Mouse (Mus musculus) c-Kit-positive CD71-positive TER-119-positive erythroid progenitor cells, embryonic 14.5 days (primary cell): Measurements from ENCODE around the gene Rapsn.
"Not testable (repeated sequence)": the region's sequence is repeated elsewhere in the genome, so short reads cannot be mapped to it uniquely, and the experiment has no call there.

Experiments
- DNase-seq: peaks from one replicate; pipeline ENCODE4 v3.0.0-alpha.2; 2013; ENCODE audit warnings: low spot score

Rapsn gene

DNA sequence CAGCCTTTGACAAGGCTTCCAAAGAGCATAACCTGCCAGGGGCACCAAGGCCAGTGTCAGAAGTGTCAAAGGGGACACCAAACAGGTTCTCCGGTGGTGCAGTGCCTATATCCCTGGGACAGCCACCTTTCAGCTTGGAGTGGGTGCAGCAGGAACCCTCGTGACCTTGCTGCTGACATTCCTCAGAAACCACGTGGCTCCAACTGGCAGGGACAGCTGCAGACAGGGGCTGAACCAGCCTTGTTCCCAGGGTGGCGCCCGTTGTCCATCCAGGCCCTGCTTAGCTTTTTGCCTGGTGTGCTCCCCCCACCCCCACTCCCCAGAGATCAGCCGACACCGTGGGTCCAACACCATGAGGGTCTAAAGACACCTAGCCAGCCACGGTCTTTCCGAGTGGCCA, at the start of gene Rapsn:
Gene Rapsn, plus strand, starts transcription at position 236 of the 400 bp plus-strand sequence.
- no peak for DNase-seq

DNA sequence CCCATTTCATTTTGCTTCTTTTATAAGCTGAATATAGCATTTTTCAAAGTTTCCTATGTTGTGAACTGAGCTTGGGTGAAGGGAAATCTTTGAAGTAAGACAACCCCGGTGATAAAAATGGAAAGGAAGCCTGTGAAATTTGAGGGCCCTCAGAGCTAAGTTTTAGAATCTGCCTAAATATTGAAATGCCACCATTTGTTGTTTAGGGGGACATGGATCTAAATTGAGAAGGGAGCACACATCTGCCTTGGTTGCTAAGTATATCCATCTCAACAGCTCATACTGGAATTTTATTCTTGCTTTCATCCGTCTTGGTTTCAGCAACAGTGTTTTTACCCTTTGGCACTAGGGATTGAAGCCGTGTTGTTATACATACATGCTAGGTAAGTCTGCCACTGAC, 49.4 kb upstream of the Rapsn start:
- no peak for DNase-seq

GRCm38 (mm10) chr2:91008536-91008935, 26.9 kb upstream of the Rapsn start:
- no peak for DNase-seq

DNA sequence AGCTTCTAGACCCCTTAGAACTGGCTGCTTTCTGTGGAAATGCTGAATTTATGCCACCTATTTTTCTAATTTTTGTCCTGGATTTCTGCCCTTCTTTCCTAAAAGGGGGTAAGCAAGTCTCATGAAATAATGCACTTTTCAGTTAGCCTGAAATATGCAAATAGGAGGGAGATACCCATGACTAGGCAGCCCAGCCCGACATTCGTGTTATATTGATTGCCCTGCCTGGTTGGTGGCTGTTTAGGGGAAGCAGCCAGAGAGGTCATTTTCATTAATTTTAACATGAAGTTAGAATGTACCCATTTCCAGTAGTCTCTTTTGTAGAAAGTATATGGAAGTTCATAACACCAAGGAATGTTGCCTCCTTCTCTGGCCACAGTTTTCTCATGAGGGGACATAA, 21.5 kb upstream of the Rapsn start:
- DNase-seq = no peak

DNA sequence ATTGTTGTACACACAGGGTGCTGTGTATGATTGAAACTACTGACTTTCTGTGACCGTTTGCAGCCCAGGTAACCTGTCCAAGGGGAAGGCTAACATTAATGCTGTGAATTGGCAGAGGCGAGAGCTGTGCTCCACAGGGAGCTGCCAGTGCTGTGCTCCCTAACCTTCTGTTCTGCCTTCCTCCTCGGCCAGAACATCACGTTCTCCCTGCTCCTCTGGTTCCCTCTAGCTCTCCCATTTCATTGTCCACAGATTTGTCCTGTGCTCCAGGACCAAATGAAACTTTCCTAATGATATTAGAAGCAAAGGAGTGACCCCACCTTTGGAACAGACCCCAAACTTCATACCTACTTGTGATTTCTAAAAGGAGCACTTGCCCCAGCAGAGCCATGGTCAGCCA, 20.0 kb upstream of the Rapsn start:
- no peak for DNase-seq

- no peak for DNase-seq
Measured at GRCm38 (mm10) chr2:91018061-91018788, 17.2 kb upstream of the Rapsn start.

- no peak for DNase-seq
Measured at GRCm38 (mm10) chr2:91019911-91020310, 15.5 kb upstream of the Rapsn start.

DNA sequence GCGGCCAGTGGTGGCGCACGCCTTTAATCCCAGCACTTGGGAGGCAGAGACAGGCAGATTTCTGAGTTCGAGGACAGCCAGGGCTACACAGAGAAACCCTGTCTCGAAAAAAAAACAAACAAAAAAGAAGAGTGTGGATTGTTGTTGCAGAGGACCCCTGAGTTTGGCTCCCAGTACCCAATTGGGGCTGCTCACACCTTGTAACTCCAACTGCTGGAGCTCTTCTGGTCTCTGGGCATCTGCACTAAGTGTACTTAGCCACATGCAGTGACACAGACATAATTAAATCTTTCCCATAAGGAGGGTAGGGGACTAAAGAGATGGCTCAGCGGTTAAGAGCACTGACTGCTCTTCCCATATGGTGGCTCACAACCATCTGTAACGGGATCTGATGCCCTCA, 13.2 kb upstream of the Rapsn start:
- DNase-seq = not testable (repeated sequence)

GRCm38 (mm10) chr2:91023131-91023530, 12.3 kb upstream of the Rapsn start:
- no peak for DNase-seq

- peak; percentile 36 for DNase-seq
Measured at GRCm38 (mm10) chr2:91023956-91024355, 11.5 kb upstream of the Rapsn start.

GRCm38 (mm10) chr2:91025081-91025516, 10.3 kb upstream of the Rapsn start:
- no peak for DNase-seq

DNA sequence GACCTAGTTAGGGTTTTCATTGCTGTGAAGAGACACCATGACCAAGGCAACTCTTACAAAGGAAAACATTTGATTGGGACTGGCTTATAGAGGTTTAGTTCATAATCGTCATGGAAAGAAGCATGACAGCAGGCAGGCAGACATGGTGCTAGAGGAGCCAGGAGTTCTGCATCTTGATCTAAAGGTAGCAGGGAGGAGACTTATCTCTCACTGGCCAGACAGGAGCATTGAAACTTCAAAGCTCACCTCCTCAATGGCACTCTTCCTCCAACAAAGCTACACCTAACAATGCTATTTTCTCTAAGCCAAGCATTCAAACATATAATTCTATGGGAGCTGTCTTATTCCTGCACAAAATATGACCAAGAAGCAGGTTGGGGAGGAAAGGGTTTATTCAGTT, 8.9 kb upstream of the Rapsn start:
- DNase-seq = peak; percentile 57

DNA sequence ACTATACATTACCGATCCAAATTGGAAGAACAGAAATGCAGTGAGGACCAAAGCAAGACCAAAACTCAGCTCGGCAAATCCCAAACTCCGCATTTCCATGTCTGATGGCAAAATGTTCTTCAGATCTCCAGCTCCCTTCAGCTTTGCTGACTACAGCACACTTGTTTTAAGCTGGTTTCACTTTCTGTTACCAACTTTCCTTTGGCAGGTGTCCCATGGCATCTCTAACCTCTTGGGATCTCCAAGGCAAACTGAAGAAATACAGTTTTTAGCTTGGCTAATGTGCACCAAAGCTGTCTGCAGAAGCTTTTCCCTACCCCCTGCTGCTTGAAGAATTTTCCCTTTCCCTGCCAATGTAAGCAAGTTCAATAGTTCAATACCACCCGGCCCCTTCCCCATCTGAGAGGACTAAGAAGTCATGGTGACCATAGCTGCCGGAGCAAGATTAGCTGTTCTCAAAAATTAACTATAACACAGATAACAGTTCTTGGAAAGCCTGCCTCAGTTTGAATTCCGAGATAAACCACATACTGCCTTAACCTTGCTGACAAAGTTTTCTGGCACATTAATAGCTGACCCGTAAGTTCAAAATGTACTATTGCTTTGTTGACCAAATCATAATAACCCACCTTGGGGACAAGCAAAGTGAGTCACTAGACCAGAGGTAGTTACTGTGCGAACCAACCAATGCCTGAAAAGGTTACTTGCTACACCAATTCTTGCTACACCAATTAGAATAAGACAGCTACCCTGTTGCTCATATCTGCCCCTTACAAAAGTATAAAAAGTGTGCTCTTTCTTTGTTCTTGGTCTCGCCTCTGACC, 7.8 kb upstream of the Rapsn start:
- DNase-seq = peak; percentile 80

- no peak for DNase-seq
Measured at GRCm38 (mm10) chr2:91031216-91031615, 4.2 kb upstream of the Rapsn start.

GRCm38 (mm10) chr2:91033000-91033399, 2.4 kb upstream of the Rapsn start:
- DNase-seq = peak; percentile 45

GRCm38 (mm10) chr2:91041786-91042185, 6.4 kb downstream of the Rapsn start:
- no peak for DNase-seq

GRCm38 (mm10) chr2:91042651-91043398, 7.4 kb downstream of the Rapsn start:
- no peak for DNase-seq

DNA sequence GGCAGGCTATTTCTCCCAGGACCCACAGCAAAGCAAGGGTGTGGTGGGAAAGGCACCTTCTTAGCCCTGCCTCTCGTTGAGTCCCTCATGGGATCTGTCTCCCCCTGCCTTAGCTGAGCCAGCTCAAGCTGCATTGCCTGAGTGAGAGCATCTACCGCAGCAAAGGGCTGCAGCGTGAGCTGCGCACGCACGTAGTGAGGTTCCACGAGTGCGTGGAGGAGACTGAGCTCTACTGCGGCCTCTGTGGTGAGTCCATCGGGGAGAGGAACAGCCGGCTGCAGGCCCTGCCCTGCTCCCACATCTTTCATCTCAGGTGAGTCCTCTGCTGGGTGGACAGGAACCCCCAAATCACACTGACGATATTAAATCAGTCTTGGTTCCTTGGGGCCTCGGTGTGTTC, 9.3 kb downstream of the Rapsn start:
- no peak for DNase-seq

DNA sequence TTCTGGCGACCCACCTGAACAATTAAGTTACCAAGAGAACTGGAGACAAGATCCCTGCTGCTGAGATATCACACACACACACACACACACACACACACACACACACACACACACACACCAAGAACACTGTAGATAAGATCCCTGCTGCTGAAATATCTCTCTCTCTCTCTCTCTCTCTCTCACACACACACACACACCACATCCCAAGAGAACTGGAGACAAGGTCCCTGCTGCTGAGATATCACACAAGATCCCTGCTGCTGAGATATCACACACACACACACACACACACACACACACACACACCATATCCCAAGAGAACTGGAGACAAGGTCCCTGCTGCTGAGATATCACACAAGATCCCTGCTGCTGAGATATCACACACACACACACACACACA, 10.4 kb downstream of the Rapsn start:
- DNase-seq = not testable (repeated sequence)

- DNase-seq = no peak
Measured at GRCm38 (mm10) chr2:91047359-91047758, 11.9 kb downstream of the Rapsn start.

DNA sequence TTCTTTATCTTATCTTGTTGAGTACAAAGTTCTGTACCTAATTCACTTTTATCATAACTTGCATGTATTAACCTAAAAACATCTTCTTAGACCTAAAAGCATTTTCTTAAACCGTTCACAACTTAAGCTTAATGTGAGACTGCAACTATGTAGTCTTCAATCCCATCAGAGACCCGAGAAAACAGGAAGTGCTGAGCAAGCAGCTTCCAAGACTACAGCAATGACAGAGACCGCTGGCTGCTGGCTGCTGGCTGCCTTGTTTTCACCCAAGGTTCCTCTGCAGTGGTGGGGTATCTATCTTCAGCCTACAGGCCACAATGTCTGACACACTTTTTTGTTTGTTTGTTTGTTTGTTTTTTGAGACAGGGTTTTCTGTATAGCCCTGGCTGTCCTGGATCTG, 16.5 kb downstream of the Rapsn start:
- DNase-seq = no peak

- DNase-seq = no peak
Measured at GRCm38 (mm10) chr2:91052752-91053151, 17.3 kb downstream of the Rapsn start.
